Mouse (Mus musculus) leukemia stem cell, adult 10-12 weeks (primary cell): ENCODE measurements around the gene Olfr1008. TPM values are rescaled to one million over a fixed set of nuclear protein-coding genes. Genes with fewer than 3 reads are reported as not detected.

ENCODE experiments used
- polyA plus RNA-seq: library from polyadenylated mRNA; stranded (reverse); fragments of >175 nt; gene quantifications from 2 replicates; pipeline ENCODE4 v1.2.3, GENCODE M21; 2012; ENCODE audit warnings: low replicate concordance

Olfr1008 gene
- polyA plus RNA-seq: not detected in 2 replicates

GRCm38 (mm10) chr2:85689131-85689530 is at the start of gene Olfr1008:
Gene Olfr1008, plus strand, starts transcription at chr2:85689431.

GRCm38 (mm10) chr2:85650604-85651003 is 38.6 kb upstream of the Olfr1008 start, which contains the start of gene Olfr1002:
Gene Olfr1002, minus strand, starts transcription at chr2:85650704.

GRCm38 (mm10) chr2:85664355-85664754 is 24.9 kb upstream of the Olfr1008 start, which contains the start of gene Olfr154:
Gene Olfr154, minus strand, starts transcription at chr2:85664455.

GRCm38 (mm10) chr2:85678667-85679066 is 10.6 kb upstream of the Olfr1008 start, which contains the start of gene Olfr1006:
Gene Olfr1006, minus strand, starts transcription at chr2:85678767.

GRCm38 (mm10) chr2:85715119-85715518 is 25.9 kb downstream of the Olfr1008 start, which contains the start of gene Olfr1009:
Gene Olfr1009, plus strand, starts transcription at chr2:85715419.

Other genes starting within 250 kb of the Olfr1008 start
- gene Olfr995, start 245.8 kb upstream of the Olfr1008 start, polyA plus RNA-seq: not detected in 2 replicates
- gene 4833423E24Rik, start 170.4 kb upstream of the Olfr1008 start, polyA plus RNA-seq: not detected in 2 replicates
- gene Olfr996, start 110.2 kb upstream of the Olfr1008 start, polyA plus RNA-seq: not detected in 2 replicates
- gene Olfr998, start 100.5 kb upstream of the Olfr1008 start, polyA plus RNA-seq: not detected in 2 replicates
- gene Olfr1000, start 77.5 kb upstream of the Olfr1008 start, polyA plus RNA-seq: not detected in 2 replicates
- not detected in 2 replicates for gene Olfr1002, start 38.7 kb upstream of the Olfr1008 start, polyA plus RNA-seq
- not detected in 2 replicates for gene Olfr154, start 25.0 kb upstream of the Olfr1008 start, polyA plus RNA-seq
- not detected in 2 replicates for gene Olfr1006, start 10.7 kb upstream of the Olfr1008 start, polyA plus RNA-seq
- gene Olfr1009, start 26.0 kb downstream of the Olfr1008 start, polyA plus RNA-seq: 0.12 TPM in 1 of 2 replicates, not detected in the other
- gene Olfr1012, start 73.3 kb downstream of the Olfr1008 start, polyA plus RNA-seq: not detected in 2 replicates
- not detected in 2 replicates for gene Olfr1013, start 77.7 kb downstream of the Olfr1008 start, polyA plus RNA-seq
- gene Olfr1014, start 83.3 kb downstream of the Olfr1008 start, polyA plus RNA-seq: not detected in 2 replicates
- not detected in 2 replicates for gene Olfr1015, start 92.6 kb downstream of the Olfr1008 start, polyA plus RNA-seq
- gene Olfr1016, start 113.1 kb downstream of the Olfr1008 start, polyA plus RNA-seq: not detected in 2 replicates
- gene Olfr1018, start 129.0 kb downstream of the Olfr1008 start, polyA plus RNA-seq: not detected in 2 replicates
- gene Olfr1019, start 156.1 kb downstream of the Olfr1008 start, polyA plus RNA-seq: not detected in 2 replicates
- not detected in 2 replicates for gene Olfr1020, start 157.6 kb downstream of the Olfr1008 start, polyA plus RNA-seq
- gene Olfr1022, start 179.2 kb downstream of the Olfr1008 start, polyA plus RNA-seq: not detected in 2 replicates
- gene Olfr1023, start 196.2 kb downstream of the Olfr1008 start, polyA plus RNA-seq: not detected in 2 replicates
- gene Olfr1024, start 215.6 kb downstream of the Olfr1008 start, polyA plus RNA-seq: not detected in 2 replicates
- gene Olfr1025-ps1, start 225.8 kb downstream of the Olfr1008 start, polyA plus RNA-seq: not detected in 2 replicates
- gene Olfr1026, start 232.1 kb downstream of the Olfr1008 start, polyA plus RNA-seq: not detected in 2 replicates